Mouse (Mus musculus) limb, embryonic 10.5 days (tissue): ENCODE results near the gene Myef2. TPM values are rescaled to one million over a fixed set of nuclear protein-coding genes. Genes with fewer than 3 reads are reported as not detected.
A peak's percentile ranks its signal among the peaks of the same experiment; 100 is the strongest.
"Not testable (repeated sequence)": the region's sequence is repeated elsewhere in the genome, so short reads cannot be mapped to it uniquely, and the experiment has no call there.

Experiments
- DNase-seq: peaks from one replicate; pipeline ENCODE4 v3.0.0-alpha.2; 2017; ENCODE audit warnings: low spot score
- H3K27ac ChIP-seq: fragments of 300-500 bp; sonication (generic); 2 replicates; pipeline ENCODE4 v1.5.1; 2016; ENCODE audit warnings: mild to moderate bottlenecking
- H3K27me3 ChIP-seq: fragments of 300-500 bp; sonication (generic); 2 replicates; pipeline ENCODE4 v1.6.1; 2016; ENCODE audit warnings: low read depth, mild to moderate bottlenecking; ENCODE audit not compliant: poor library complexity, severe bottlenecking
- H3K36me3 ChIP-seq: fragments of 300-500 bp; sonication (generic); 2 replicates; pipeline ENCODE4 v1.6.1; 2016; ENCODE audit warnings: mild to moderate bottlenecking, moderate library complexity
- H3K4me1 ChIP-seq: fragments of 300-500 bp; sonication (generic); 2 replicates; pipeline ENCODE4 v1.6.1; 2016
- H3K4me3 ChIP-seq: fragments of 300-500 bp; sonication (generic); 2 replicates; pipeline ENCODE4 v1.5.1; 2016; ENCODE audit warnings: mild to moderate bottlenecking, moderate library complexity
- H3K9me3 ChIP-seq: fragments of 300-500 bp; sonication (generic); replicated peaks from 2 replicates; pipeline ENCODE4 v1.6.1; 2016; ENCODE audit warnings: mild to moderate bottlenecking
- WGBS: fragments of 180-500 bp; shearing (Covaris S2); methylation state at CpG from one replicate; pipeline ENCODE4 v1.1.7; 2016; 5-methylcytosine and 5-hydroxymethylcytosine counted together
- polyA plus RNA-seq: library from polyadenylated mRNA; unstranded; fragments of >200 nt; fragmentation: Nextera tagmentation; extraction: Ambion mirVana; gene quantifications from 2 replicates; pipeline ENCODE4 v1.2.1, GENCODE M21; 2016

The Myef2 gene
- polyA plus RNA-seq, 1 experiment from 2014 or later: 126 TPM

- Histone ChIP-seq H3K27me3 (no peaks in the 10 kb centered on the region), H3K4me3 (peak overlapping the region; percentile 88), H3K4me1 (peaks cover 13% of the 10 kb centered on the region), H3K27ac (peak overlapping the region; percentile 99), H3K9me3 (no peaks in the 10 kb centered on the region), H3K36me3 (peaks cover 4% of the 10 kb centered on the region; the same call in 1 of the 2 replicates)
- DNase-seq: no peak
- WGBS: 15% methylated on average over 4 of the region's 4 CpGs
Measured at GRCm38 (mm10) chr2:125122288-125122623, 1.2 kb downstream of the Myef2 start.

DNA sequence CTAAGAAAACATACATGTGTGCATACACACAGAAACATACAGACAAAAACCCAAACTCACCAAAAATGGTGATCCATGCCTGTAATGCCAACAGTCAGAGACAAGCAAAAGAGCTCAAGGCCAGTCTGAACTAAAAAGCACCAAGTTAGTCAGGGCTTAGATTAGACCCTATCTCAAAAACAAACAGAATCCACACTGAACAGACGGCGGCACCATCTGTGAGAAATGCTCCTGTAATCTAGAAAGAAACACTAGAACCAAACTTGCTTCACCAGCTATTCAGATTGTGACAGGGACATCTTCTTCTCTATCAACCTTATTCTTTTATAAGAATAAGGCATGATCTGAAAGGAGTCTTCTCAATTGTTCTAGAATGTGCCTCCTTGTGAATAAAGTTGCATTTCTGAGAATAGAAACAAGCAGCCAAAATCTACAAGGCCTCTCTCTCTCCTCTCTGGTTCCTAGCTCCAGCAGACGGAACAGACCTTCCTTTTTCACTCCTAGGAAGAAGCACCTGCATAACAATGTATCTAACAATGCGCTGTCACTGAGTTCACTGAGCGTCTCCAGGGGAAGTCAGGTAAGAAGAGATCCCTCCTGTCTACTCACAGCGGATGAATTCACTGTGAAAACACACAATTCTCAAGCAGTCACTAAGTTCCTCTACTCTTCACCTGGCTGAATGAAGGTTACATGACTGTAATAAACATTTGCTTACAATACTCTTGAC is 3.9 kb downstream of the Myef2 start:
- Histone ChIP-seq H3K9me3 (no peaks in the 10 kb centered on the region), H3K4me1 (peaks cover 13% of the 10 kb centered on the region), H3K27ac (no peak overlapping the region), H3K27me3 (no peaks in the 10 kb centered on the region), H3K36me3 (peaks cover 26% of the 10 kb centered on the region), H3K4me3 (no peak overlapping the region)
- 92% methylated on average over 6 of the region's 6 CpGs for WGBS
- no peak for DNase-seq

DNA sequence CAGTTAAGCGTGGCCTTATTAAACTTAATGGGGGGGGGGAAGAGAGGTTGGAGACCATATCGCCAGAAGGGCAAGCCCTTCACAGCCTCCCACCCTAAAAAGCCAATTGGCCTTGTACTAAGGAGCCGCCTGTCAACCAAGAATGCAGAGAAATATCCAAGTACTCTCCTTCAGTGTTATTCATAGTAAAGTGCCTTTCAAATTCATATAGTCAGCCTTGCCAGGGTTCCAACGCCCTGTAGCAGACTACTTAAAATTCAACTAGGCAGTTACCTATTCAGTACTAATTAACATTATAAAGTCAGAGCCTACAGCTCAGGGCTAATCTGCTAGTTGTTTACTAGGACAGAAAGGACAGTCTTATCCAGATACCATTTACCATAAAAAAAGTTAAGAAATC is 16.9 kb downstream of the Myef2 start:
- H3K4me3 ChIP-seq, DNase-seq, H3K4me1 ChIP-seq, H3K9me3 ChIP-seq, H3K27me3 ChIP-seq, H3K27ac ChIP-seq: not testable (repeated sequence)
- 96% methylated on average over 4 of the region's 4 CpGs for WGBS
- H3K36me3 ChIP-seq: peaks cover 88% of the 10 kb centered on the region

GRCm38 (mm10) chr2:125104491-125104890 is 19.0 kb downstream of the Myef2 start:
- H3K9me3 ChIP-seq, H3K27ac ChIP-seq, DNase-seq, H3K27me3 ChIP-seq, H3K4me3 ChIP-seq, H3K4me1 ChIP-seq: not testable (repeated sequence)
- WGBS: 96% methylated on average over 13 of the region's 13 CpGs
- H3K36me3 ChIP-seq: peaks cover 91% of the 10 kb centered on the region

DNA sequence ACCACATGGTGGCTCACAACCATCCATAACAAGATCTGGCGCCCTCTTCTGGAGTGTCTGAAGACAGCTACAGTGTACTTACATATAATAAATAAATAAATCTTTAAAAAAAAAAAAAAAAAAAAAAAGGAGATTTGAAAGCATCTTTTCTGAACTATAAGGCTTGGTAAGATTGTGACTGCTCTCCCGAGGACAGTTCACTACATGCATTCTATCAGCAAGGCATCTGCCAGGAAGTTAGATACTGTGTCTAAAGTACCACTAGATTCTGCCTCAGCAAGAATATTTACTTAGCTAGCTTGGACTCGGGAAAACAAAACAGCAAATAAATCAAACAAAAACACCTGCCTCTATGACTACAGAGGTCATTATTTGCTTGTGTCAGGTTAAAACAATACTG is 31.3 kb downstream of the Myef2 start:
- H3K4me1 ChIP-seq, H3K4me3 ChIP-seq, DNase-seq, H3K9me3 ChIP-seq, H3K27ac ChIP-seq, H3K27me3 ChIP-seq: not testable (repeated sequence)
- H3K36me3 ChIP-seq: peaks cover 92% of the 10 kb centered on the region
- WGBS: 90% methylated on average over 3 of the region's 3 CpGs

DNA sequence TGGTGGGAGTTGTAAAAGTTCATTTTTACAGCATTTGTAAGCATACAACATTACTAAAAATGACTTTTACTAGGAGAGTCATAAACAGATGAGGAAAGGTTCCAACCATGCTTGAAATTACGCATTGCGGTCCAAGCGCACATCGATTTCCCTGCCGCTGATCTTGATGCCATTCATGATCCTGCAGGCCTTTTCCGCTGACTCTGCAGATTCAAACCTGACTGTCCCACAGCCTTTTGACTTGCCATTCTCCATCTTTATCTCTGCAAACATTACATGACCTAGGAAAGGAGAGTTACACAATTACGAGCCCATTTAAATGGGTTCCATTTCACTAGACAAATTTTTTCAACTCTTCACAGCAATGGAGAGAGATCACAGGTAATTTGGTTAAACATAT is 34.7 kb downstream of the Myef2 start:
- Histone ChIP-seq H3K4me3 (no peak overlapping the region), H3K36me3 (peaks cover 92% of the 10 kb centered on the region)

DNA sequence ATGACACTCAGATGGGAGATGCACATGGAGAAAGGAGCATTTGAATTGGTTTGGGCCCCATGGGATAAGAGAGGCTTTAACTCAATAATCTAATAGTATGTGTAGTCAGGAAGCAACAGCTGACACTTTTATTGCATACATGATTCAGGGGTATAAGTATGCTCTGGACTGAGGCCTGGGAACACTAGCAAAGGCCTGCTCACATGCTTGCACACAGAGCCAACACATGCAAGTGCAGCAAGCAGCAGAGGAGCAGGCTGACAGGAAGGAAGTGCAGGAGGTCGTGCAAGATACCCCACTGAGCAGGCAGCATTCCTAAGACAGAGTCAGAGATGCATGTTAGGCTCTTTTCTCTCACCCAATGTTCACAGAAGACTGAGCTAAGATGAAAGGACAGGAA is 39.6 kb downstream of the Myef2 start:
- no peak for DNase-seq
- Histone ChIP-seq H3K27ac (no peak overlapping the region), H3K4me3 (no peak overlapping the region), H3K9me3 (no peaks in the 10 kb centered on the region), H3K27me3 (no peaks in the 10 kb centered on the region), H3K4me1 (peaks cover 14% of the 10 kb centered on the region), H3K36me3 (peaks cover 72% of the 10 kb centered on the region)
- 42% methylated on average over 1 of the region's 1 CpGs for WGBS

More for the DNA sequence above, 34.7 kb downstream of the Myef2 start:
- DNase-seq: no peak
- WGBS: 97% methylated on average over 7 of the region's 7 CpGs
- peaks cover 9% of the 10 kb centered on the region for H3K4me1 ChIP-seq
- no peak overlapping the region for H3K27ac ChIP-seq
- H3K27me3 ChIP-seq: no peaks in the 10 kb centered on the region
- no peaks in the 10 kb centered on the region for H3K9me3 ChIP-seq

- H3K27ac ChIP-seq: no peak overlapping the region
- WGBS: 84% methylated on average over 3 of the region's 3 CpGs
- no peak for DNase-seq
- no peaks in the 10 kb centered on the region for H3K4me1 ChIP-seq
- no peaks in the 10 kb centered on the region for H3K9me3 ChIP-seq
- no peaks in the 10 kb centered on the region for H3K27me3 ChIP-seq
- no peaks in the 10 kb centered on the region for H3K36me3 ChIP-seq
- no peak overlapping the region for H3K4me3 ChIP-seq
Measured at GRCm38 (mm10) chr2:125073056-125073780, 50.2 kb downstream of the Myef2 start.

- DNase-seq: no peak
- no peak overlapping the region for H3K4me3 ChIP-seq
- 90% methylated on average over 12 of the region's 12 CpGs for WGBS
- no peaks in the 10 kb centered on the region for H3K4me1 ChIP-seq
- H3K27me3 ChIP-seq: no peaks in the 10 kb centered on the region
- H3K27ac ChIP-seq: no peak overlapping the region
- H3K36me3 ChIP-seq: no peaks in the 10 kb centered on the region
- no peaks in the 10 kb centered on the region for H3K9me3 ChIP-seq
Measured at GRCm38 (mm10) chr2:125068696-125069095, 54.8 kb downstream of the Myef2 start.

DNA sequence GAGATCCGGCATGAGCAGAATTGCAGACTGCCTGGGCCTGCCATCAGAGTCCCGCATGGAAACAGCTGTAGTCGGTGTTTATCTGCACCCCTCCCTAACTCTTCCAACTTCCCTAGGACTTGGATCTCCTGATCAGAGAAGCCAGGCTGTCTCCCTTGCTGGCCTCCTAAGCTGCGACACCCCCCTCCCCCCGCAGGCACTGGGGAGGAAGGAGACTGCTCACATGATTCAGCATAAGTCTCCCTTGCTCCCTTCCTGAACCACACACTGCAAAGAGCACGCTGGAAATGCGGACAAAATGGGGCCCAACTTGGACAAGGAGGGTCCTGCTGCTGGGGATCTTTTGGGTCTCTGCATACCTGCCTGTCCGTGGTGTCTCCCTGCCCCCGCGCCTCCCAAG is 55.6 kb downstream of the Myef2 start, which contains the start of gene Slc24a5:
TSS of gene Slc24a5 (plus strand) at position 231 of the 400 bp plus-strand sequence.
- WGBS: 69% methylated on average over 10 of the region's 10 CpGs
- Histone ChIP-seq H3K9me3 (no peaks in the 10 kb centered on the region), H3K4me3 (no peak within 1 kb of the TSS), H3K36me3 (no peaks in the 10 kb centered on the region), H3K27ac (no peak within 1 kb of the TSS), H3K4me1 (no peaks in the 10 kb centered on the region), H3K27me3 (no peaks in the 10 kb centered on the region)
- DNase-seq: no peak

DNA sequence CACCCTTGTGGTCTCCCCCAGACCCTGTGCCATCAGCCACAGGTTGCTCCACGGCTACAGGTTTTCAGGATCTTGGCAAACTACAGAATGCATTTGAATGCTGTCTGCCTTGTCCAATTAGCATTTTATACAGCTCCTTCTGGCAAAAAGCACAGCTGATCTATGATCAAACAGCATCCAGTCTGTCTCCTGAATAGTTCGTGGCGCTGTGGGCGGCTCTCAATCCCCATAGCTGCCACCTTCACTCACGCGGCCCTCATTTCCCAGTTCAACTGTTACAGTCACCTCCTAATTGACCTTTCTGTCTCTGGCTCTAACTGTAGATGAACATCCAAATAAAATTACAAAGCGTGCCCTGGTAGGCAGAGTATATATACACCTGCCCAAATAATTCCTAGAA is 56.1 kb downstream of the Myef2 start:
- H3K27ac ChIP-seq: no peak overlapping the region
- no peaks in the 10 kb centered on the region for H3K9me3 ChIP-seq
- H3K4me3 ChIP-seq: no peak overlapping the region
- 94% methylated on average over 7 of the region's 7 CpGs for WGBS
- no peak for DNase-seq
- no peaks in the 10 kb centered on the region for H3K4me1 ChIP-seq
- no peaks in the 10 kb centered on the region for H3K27me3 ChIP-seq
- H3K36me3 ChIP-seq: no peaks in the 10 kb centered on the region

DNA sequence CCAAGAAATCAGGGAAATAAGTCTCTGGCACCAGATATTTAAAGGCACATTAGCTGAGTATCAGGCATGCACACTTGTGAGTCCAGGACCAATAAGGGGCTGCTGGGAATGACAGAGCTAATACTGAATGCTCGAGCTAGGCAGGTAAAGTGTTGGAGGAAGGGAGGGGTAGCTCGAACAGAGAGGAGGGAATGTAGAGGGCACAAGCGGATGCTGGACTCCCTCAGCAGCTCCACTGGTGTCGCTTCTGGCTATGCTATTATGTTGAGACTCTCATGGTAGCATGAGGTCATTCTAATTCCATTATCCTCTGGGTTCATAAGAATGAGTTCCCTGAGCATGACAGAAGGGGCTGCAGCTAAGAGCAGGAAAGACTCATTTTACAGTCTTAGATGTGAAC is 60.5 kb downstream of the Myef2 start:
- Histone ChIP-seq H3K36me3 (no peaks in the 10 kb centered on the region), H3K9me3 (no peaks in the 10 kb centered on the region), H3K27me3 (no peaks in the 10 kb centered on the region), H3K4me1 (no peaks in the 10 kb centered on the region), H3K4me3 (no peak overlapping the region), H3K27ac (no peak overlapping the region)
- 79% methylated on average over 4 of the region's 4 CpGs for WGBS
- no peak for DNase-seq

GRCm38 (mm10) chr2:125061451-125061850 is 62.0 kb downstream of the Myef2 start:
- Histone ChIP-seq H3K27ac (no peak overlapping the region), H3K4me1 (no peaks in the 10 kb centered on the region), H3K9me3 (no peaks in the 10 kb centered on the region), H3K27me3 (no peaks in the 10 kb centered on the region), H3K4me3 (no peak overlapping the region), H3K36me3 (no peaks in the 10 kb centered on the region)
- 95% methylated on average over 7 of the region's 7 CpGs for WGBS
- no peak for DNase-seq
